Mouse (Mus musculus) kidney, embryonic 16.5 days (tissue): Measurements from ENCODE around the gene Arl6ip5. TPM values are rescaled to one million over a fixed set of nuclear protein-coding genes. Genes with fewer than 3 reads are reported as not detected.
A peak's percentile ranks its signal among the peaks of the same experiment; 100 is the strongest.

ENCODE experiments used
- ATAC-seq: fragments of 200-750 bp; cut with Nextera tagmentation; 2 replicates; pipeline ENCODE4 v1.8.0; 2017; ENCODE audit warnings: moderate TSS enrichment; ENCODE audit not compliant: low FRiP score, low TSS enrichment
- H3K27ac ChIP-seq: fragments of 300-500 bp; sonication (generic); 2 replicates; pipeline ENCODE4 v1.5.1; 2014; ENCODE audit warnings: low read length
- H3K27me3 ChIP-seq: fragments of 300-500 bp; sonication (generic); 2 replicates; pipeline ENCODE4 v1.6.1; 2014; ENCODE audit warnings: low read length, control low read depth, mixed read lengths; ENCODE audit not compliant: insufficient read depth
- H3K36me3 ChIP-seq: fragments of 300-500 bp; sonication (generic); 2 replicates; pipeline ENCODE4 v1.6.1; 2014; ENCODE audit warnings: low read length, control low read depth, mixed read lengths; ENCODE audit not compliant: insufficient read depth
- H3K4me1 ChIP-seq: fragments of 300-500 bp; sonication (generic); 2 replicates; pipeline ENCODE4 v1.6.1; 2014; ENCODE audit warnings: low read length, control low read depth, mixed read lengths; ENCODE audit not compliant: insufficient read depth
- H3K4me2 ChIP-seq: fragments of 300-500 bp; sonication (generic); replicated peaks from 2 replicates; pipeline ENCODE4 v1.6.1; 2014; ENCODE audit warnings: low read depth, low read length
- H3K4me3 ChIP-seq: fragments of 300-500 bp; sonication (generic); 2 replicates; pipeline ENCODE4 v1.5.1; 2014; ENCODE audit warnings: mild to moderate bottlenecking, low read length
- H3K9ac ChIP-seq: fragments of 300-500 bp; sonication (generic); replicated peaks from 2 replicates; pipeline ENCODE4 v1.6.1; 2014; ENCODE audit warnings: low read length
- H3K9me3 ChIP-seq: fragments of 300-500 bp; sonication (generic); 2 replicates; pipeline ENCODE4 v1.6.1; 2016; ENCODE audit warnings: low read length, control low read depth
- WGBS: fragments of 180-500 bp; shearing (Covaris S2); extraction: QIAGEN DNeasy Blood & Tissue Kit; methylation state at CpG from one replicate; pipeline ENCODE4 v1.1.7; 2014; 5-methylcytosine and 5-hydroxymethylcytosine counted together
- polyA plus RNA-seq: library from polyadenylated mRNA; unstranded; fragments of >200 nt; fragmentation: Nextera tagmentation; extraction: Ambion mirVana; gene quantifications from 2 replicates; pipeline ENCODE4 v1.2.1, GENCODE M21; 2015

Gene Arl6ip5
- polyA plus RNA-seq, 1 experiment from 2014 or later = 77.2 TPM

GRCm38 (mm10) chr6:97276890-97277497, 66.5 kb downstream of the Arl6ip5 start:
- Histone ChIP-seq H3K4me1 (peaks cover 14% of the 10 kb centered on the region), H3K36me3 (no peaks in the 10 kb centered on the region), H3K27me3 (0 out of 2 replicates have a peak, but pooled peaks cover 5% of the 10 kb centered on the region), H3K4me2 (no peak overlapping the region), H3K9ac (no peak overlapping the region), H3K27ac (no peak overlapping the region), H3K9me3 (no peaks in the 10 kb centered on the region), H3K4me3 (no peak overlapping the region)
- ATAC-seq = no peak
- WGBS = 51% methylated on average over 5 of the region's 5 CpGs

- peak overlapping the region; percentile 39 for H3K4me3 ChIP-seq
- WGBS = 1% methylated on average over 19 of the region's 19 CpGs
- no peaks in the 10 kb centered on the region for H3K9me3 ChIP-seq
- H3K4me1 ChIP-seq = peaks cover 14% of the 10 kb centered on the region
- H3K27me3 ChIP-seq = 0 out of 2 replicates have a peak, but pooled peaks cover 5% of the 10 kb centered on the region
- peak overlapping the region; percentile 65 for H3K9ac ChIP-seq
- H3K4me2 ChIP-seq = peak overlapping the region; percentile 72
- peak overlapping the region; percentile 56 for H3K27ac ChIP-seq
- no peaks in the 10 kb centered on the region for H3K36me3 ChIP-seq
- ATAC-seq = peak; percentile 90
Observed at GRCm38 (mm10) chr6:97278014-97278787, 67.7 kb downstream of the Arl6ip5 start.

DNA sequence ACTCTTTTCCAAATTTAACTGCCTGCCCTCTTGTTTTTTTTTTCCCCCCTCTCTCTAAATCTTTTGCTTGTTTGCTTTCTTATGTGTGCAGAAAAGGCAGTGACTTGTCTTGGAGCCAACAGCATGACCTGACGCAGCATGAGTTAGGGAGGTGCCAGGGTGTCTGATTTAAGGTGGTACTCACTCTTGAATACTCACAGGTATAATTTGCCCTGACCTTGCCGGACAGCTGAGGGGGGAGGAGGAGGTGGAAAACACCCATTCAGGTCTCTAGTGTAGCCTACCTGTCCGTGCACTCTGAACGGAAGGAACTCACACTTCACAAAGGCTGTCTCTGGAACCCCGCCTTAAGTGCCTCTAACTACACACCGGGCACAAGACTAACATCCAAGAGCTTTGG, 68.4 kb downstream of the Arl6ip5 start:
- H3K27me3 ChIP-seq = 0 out of 2 replicates have a peak, but pooled peaks cover 5% of the 10 kb centered on the region
- peak overlapping the region; percentile 72 for H3K4me2 ChIP-seq
- no peak overlapping the region for H3K4me3 ChIP-seq
- H3K9ac ChIP-seq = no peak overlapping the region
- 40% methylated on average over 6 of the region's 6 CpGs for WGBS
- no peaks in the 10 kb centered on the region for H3K36me3 ChIP-seq
- no peak overlapping the region for H3K27ac ChIP-seq
- peaks cover 14% of the 10 kb centered on the region for H3K4me1 ChIP-seq
- no peaks in the 10 kb centered on the region for H3K9me3 ChIP-seq
- ATAC-seq = no peak

Other genes starting within 250 kb of the Arl6ip5 start
- 0.59 and 0.77 TPM in 2 replicates for gene Fam19a4, start 150.3 kb upstream of the Arl6ip5 start, polyA plus RNA-seq
- gene Eogt, start 61.5 kb upstream of the Arl6ip5 start, polyA plus RNA-seq = 22.9 and 24.5 TPM in 2 replicates
- 28.1 and 28.7 TPM in 2 replicates for gene Tmf1, start 31.6 kb upstream of the Arl6ip5 start, polyA plus RNA-seq
- gene Uba3, start 5.0 kb upstream of the Arl6ip5 start, polyA plus RNA-seq = 72.6 and 76.3 TPM in 2 replicates
- 0.15 and 0.52 TPM in 2 replicates for gene Lmod3, start 42.1 kb downstream of the Arl6ip5 start, polyA plus RNA-seq